Mouse (Mus musculus): Measurements from ENCODE around the gene Pde7b. TPM values are rescaled to one million over a fixed set of nuclear protein-coding genes. Genes with fewer than 3 reads are reported as not detected.

Pde7b gene
- total and polyA plus RNA-seq, 3 experiments, result not detected

GRCm38 (mm10) chr10:20590100-20590499, 134.8 kb downstream of the Pde7b start:
- H3K4me1 ChIP-seq (ENCODE audit: control insufficient read depth in 1 of 2, insufficient read depth in 2 of 2), result no peaks in the 10 kb centered on the region
- no peaks in the 10 kb centered on the region for H3K36me3 ChIP-seq (replicated peaks in 1 of 2; ENCODE audit: control insufficient read depth in 1 of 2, insufficient read depth in 1 of 2, low read length in 1 of 2)
- no peak overlapping the region for H3K27ac ChIP-seq (ENCODE audit: insufficient read depth, low read depth)
- H3K79me2 ChIP-seq (replicated peaks; ENCODE audit: control insufficient read depth, extremely low read depth, insufficient read depth, poor library complexity, severe bottlenecking), result no peaks in the 10 kb centered on the region
- DNase-seq (ENCODE audit: extremely low read depth), result no peak
- dilution Hi-C loops (cut with MboI; ENCODE audit: extremely low pct_ligation_motif_present, extremely low pct_unique_long_range_greater_than_20kb, low sequenced_read_pairs) (no loop called here), in situ Hi-C loops (cut with MboI; ENCODE audit: low pct_ligation_motif_present, low pct_unique_long_range_greater_than_20kb, low sequenced_read_pairs) (no loop called here)
- no peak overlapping the region for H3K9ac ChIP-seq (ENCODE audit: insufficient read depth, low read depth)
- H3K4me3 ChIP-seq (replicated peaks in 1 of 3; ENCODE audit: low read depth in 2 of 3, low read length in 2 of 3, poor library complexity in 1 of 3), result no peak overlapping the region
- H3K4me2 ChIP-seq (ENCODE audit: insufficient read depth, low read depth, poor library complexity, severe bottlenecking), result no peak overlapping the region
- TF ChIP-seq JUN (IDR thresholded peaks at IDR 0.05; ENCODE audit: insufficient read depth, low read depth, low read length), result no peak
- no peak for TF ChIP-seq IRF4 (IDR thresholded peaks at IDR 0.05; ENCODE audit: low read depth, low read length)
- no peak for TF ChIP-seq EP300 (IDR thresholded peaks at IDR 0.05; ENCODE audit: low read length)
- TF ChIP-seq MXI1 (IDR thresholded peaks at IDR 0.05; ENCODE audit: low read depth, low read length), result no peak
- no peak for TF ChIP-seq PAX5 (IDR thresholded peaks at IDR 0.05; ENCODE audit: low read length)
- TF ChIP-seq ZMIZ1 (IDR thresholded peaks at IDR 0.05; ENCODE audit: low read depth, low read length), result no peak
- TF ChIP-seq ETS1 (conservative IDR thresholded peaks at IDR 0.05; ENCODE audit: low read depth, low read length), result no peak
- TF ChIP-seq MYC (IDR thresholded peaks at IDR 0.05; ENCODE audit: low read depth, low read length), result no peak
- no peak for TF ChIP-seq GABPA (IDR thresholded peaks at IDR 0.05; ENCODE audit: insufficient replicate concordance, low read depth, low read length)
- TF ChIP-seq ZC3H11A (IDR thresholded peaks at IDR 0.05; ENCODE audit: low read depth, low read length), result no peak
- TF ChIP-seq ZKSCAN1 (IDR thresholded peaks at IDR 0.05; ENCODE audit: borderline replicate concordance, low read depth, low read length), result no peak
- TF ChIP-seq CHD1 (IDR thresholded peaks at IDR 0.05; ENCODE audit: low read depth, low read length), result no peak
- TF ChIP-seq MAZ (IDR thresholded peaks at IDR 0.05; ENCODE audit: low read depth, low read length), result no peak
- no peak for TF ChIP-seq ELF1 (IDR thresholded peaks at IDR 0.05; ENCODE audit: low read depth, low read length)
- H3K9me3 ChIP-seq (replicated peaks; ENCODE audit: low read length), result no peaks in the 10 kb centered on the region
- H3K27me3 ChIP-seq (replicated peaks), result no peaks in the 10 kb centered on the region

GRCm38 (mm10) chr10:20585959-20586358, 138.9 kb downstream of the Pde7b start:
- Histone ChIP-seq H3K4me1 (ENCODE audit: control insufficient read depth in 1 of 2, insufficient read depth in 2 of 2) (no peaks in the 10 kb centered on the region), H3K27me3 (replicated peaks) (no peaks in the 10 kb centered on the region), H3K27ac (ENCODE audit: insufficient read depth, low read depth) (no peak overlapping the region), H3K79me2 (replicated peaks; ENCODE audit: control insufficient read depth, extremely low read depth, insufficient read depth, poor library complexity, severe bottlenecking) (no peaks in the 10 kb centered on the region), H3K4me3 (replicated peaks in 1 of 3; ENCODE audit: low read depth in 2 of 3, low read length in 2 of 3, poor library complexity in 1 of 3) (no peak overlapping the region), H3K9ac (ENCODE audit: insufficient read depth, low read depth) (no peak overlapping the region), H3K36me3 (replicated peaks in 1 of 2; ENCODE audit: control insufficient read depth in 1 of 2, insufficient read depth in 1 of 2, low read length in 1 of 2) (no peaks in the 10 kb centered on the region), H3K9me3 (replicated peaks; ENCODE audit: low read length) (no peaks in the 10 kb centered on the region), H3K4me2 (ENCODE audit: insufficient read depth, low read depth, poor library complexity, severe bottlenecking) (no peak overlapping the region)
- no peak for TF ChIP-seq UBTF (IDR thresholded peaks at IDR 0.05; ENCODE audit: low read depth, low read length)
- TF ChIP-seq NRF1 (IDR thresholded peaks at IDR 0.05; ENCODE audit: low read depth, low read length), result no peak
- no peak for TF ChIP-seq PAX5 (IDR thresholded peaks at IDR 0.05; ENCODE audit: low read length)
- TF ChIP-seq IRF4 (IDR thresholded peaks at IDR 0.05; ENCODE audit: low read depth, low read length), result no peak
- no peak for TF ChIP-seq ELF1 (IDR thresholded peaks at IDR 0.05; ENCODE audit: low read depth, low read length)
- no peak for TF ChIP-seq EP300 (IDR thresholded peaks at IDR 0.05; ENCODE audit: low read length)
- TF ChIP-seq KAT2A (IDR thresholded peaks at IDR 0.05; ENCODE audit: insufficient replicate concordance, low read length), result no peak
- no peak for TF ChIP-seq ZC3H11A (IDR thresholded peaks at IDR 0.05; ENCODE audit: low read depth, low read length)
- in situ Hi-C loops (cut with MboI; ENCODE audit: low pct_ligation_motif_present, low pct_unique_long_range_greater_than_20kb, low sequenced_read_pairs) (no loop called here), dilution Hi-C loops (cut with MboI; ENCODE audit: extremely low pct_ligation_motif_present, extremely low pct_unique_long_range_greater_than_20kb, low sequenced_read_pairs) (no loop called here)
- no peak for DNase-seq (ENCODE audit: extremely low read depth)

All from CH12.LX (cell line).